27 mouse cellular contexts compared by ENCODE assay signal in genomic region chr9:98326088-98326487, GRCm38 (mm10). TPM values are rescaled to one million over a fixed set of nuclear protein-coding genes. Genes with fewer than 3 reads are reported as not detected.
DNase-seq lines count a peak whose midpoint lies in the region; ATAC-seq and TF ChIP-seq lines count a peak whose summit lies in the region.
"Had no signal": no experiment of that assay in that cellular context is flagged by ENCODE, and none has a peak within 500 bp of the region (broad histone marks: within the 10 kb centered on the region; RNA-seq: fewer than 3 reads in every experiment).

No protein-coding gene starts in this region.

- no peak for DNase-seq in frontal cortex, postnatal 25 days (ENCODE audit: low spot score in 2 of 2)
- no peak for DNase-seq in liver, embryonic 11.5 days (ENCODE audit: low spot score)
- DNase-seq in stomach, postnatal 0 days (ENCODE audit: low spot score): no peak
- no peak for DNase-seq in adrenal gland, postnatal 10 days
- DNase-seq: adrenal gland, adult 8-10 months; adrenal gland, postnatal 36 days; cerebellum, adult 11 months; cerebellum, adult 2 months; cerebellum, adult 9-11 months; cerebellum, postnatal 25 days; forebrain, postnatal 0 days; gastrocnemius, postnatal 10 days; gastrocnemius, postnatal 36 days; heart, adult 2 months; heart, postnatal 14 days; heart, postnatal 4 days had no signal

- H3K9ac ChIP-seq in liver, embryonic 15.5 days: no peak overlapping the region
- no peak overlapping the region for H3K9ac ChIP-seq in liver, embryonic 11.5 days (ENCODE audit: low read depth, low read length)
- no peak overlapping the region for H3K9ac ChIP-seq in stomach, embryonic 15.5 days
- H3K9ac ChIP-seq in stomach, postnatal 0 days (ENCODE audit: low read length): no peak overlapping the region
- H3K9ac ChIP-seq: embryonic facial prominence, embryonic 12.5 days; embryonic facial prominence, embryonic 15.5 days; forebrain, postnatal 0 days; heart, embryonic 13.5 days; hindbrain, embryonic 12.5 days; hindbrain, embryonic 15.5 days had no signal

- H3K27me3 ChIP-seq in liver, embryonic 15.5 days: no peaks in the 10 kb centered on the region
- H3K27me3 ChIP-seq in liver, embryonic 11.5 days (replicated peaks; ENCODE audit: control insufficient read depth, insufficient read depth, low read length): no peaks in the 10 kb centered on the region
- H3K27me3 ChIP-seq in stomach, embryonic 15.5 days (replicated peaks): no peaks in the 10 kb centered on the region
- no peaks in the 10 kb centered on the region for H3K27me3 ChIP-seq in stomach, postnatal 0 days (ENCODE audit: control insufficient read depth, insufficient read depth, low read length)
- H3K27me3 ChIP-seq: embryonic facial prominence, embryonic 12.5 days; embryonic facial prominence, embryonic 15.5 days; heart, embryonic 13.5 days; hindbrain, embryonic 12.5 days; hindbrain, embryonic 15.5 days had no signal

- WGBS in liver, embryonic 15.5 days (ENCODE audit: insufficient replicate concordance): 83% methylated on average over 1 of the region's 1 CpGs
- 86% methylated on average over 1 of the region's 1 CpGs for WGBS in liver, embryonic 11.5 days
- WGBS in stomach, embryonic 15.5 days: 55% methylated on average over 1 of the region's 1 CpGs
- 52% methylated on average over 1 of the region's 1 CpGs for WGBS in stomach, postnatal 0 days

- no peak for TF ChIP-seq CTCF in stomach, postnatal 0 days (IDR thresholded peaks at IDR 0.05; ENCODE audit: low read depth)

- H3K36me3 ChIP-seq in liver, embryonic 15.5 days (replicated peaks): peaks cover 66% of the 10 kb centered on the region
- H3K36me3 ChIP-seq in liver, embryonic 11.5 days (ENCODE audit: control insufficient read depth, insufficient read depth, low read length): no peaks in the 10 kb centered on the region; the same call in 1 of the 2 replicates
- H3K36me3 ChIP-seq in stomach, embryonic 15.5 days: no peaks in the 10 kb centered on the region
- H3K36me3 ChIP-seq in stomach, postnatal 0 days (ENCODE audit: control insufficient read depth, insufficient read depth, low read length): no peaks in the 10 kb centered on the region
- H3K36me3 ChIP-seq: embryonic facial prominence, embryonic 12.5 days; embryonic facial prominence, embryonic 15.5 days; heart, embryonic 10.5 days; heart, embryonic 13.5 days; hindbrain, embryonic 12.5 days; hindbrain, embryonic 15.5 days had no signal

- 0 out of 2 replicates have a peak overlapping the region, but pooled peaks have one; percentile 2 for H3K27ac ChIP-seq in liver, embryonic 15.5 days (replicated peaks)
- no peak overlapping the region for H3K27ac ChIP-seq in liver, embryonic 11.5 days (ENCODE audit: low read depth, low read length)
- peak overlapping the region; percentile 28; the same call in 1 of the 2 replicates for H3K27ac ChIP-seq in stomach, embryonic 15.5 days
- H3K27ac ChIP-seq in stomach, postnatal 0 days (replicated peaks): no peak overlapping the region
- H3K27ac ChIP-seq: embryonic facial prominence, embryonic 12.5 days; embryonic facial prominence, embryonic 15.5 days; heart, adult 2 months; heart, embryonic 10.5 days; heart, embryonic 13.5 days; hindbrain, embryonic 12.5 days; hindbrain, embryonic 15.5 days had no signal

- H3K4me3 ChIP-seq in liver, embryonic 15.5 days (replicated peaks): no peak overlapping the region
- no peak overlapping the region for H3K4me3 ChIP-seq in liver, embryonic 11.5 days (ENCODE audit: low read depth, low read length)
- H3K4me3 ChIP-seq in stomach, embryonic 15.5 days (replicated peaks): no peak overlapping the region
- H3K4me3 ChIP-seq in stomach, postnatal 0 days (ENCODE audit: low read depth, low read length): no peak overlapping the region
- H3K4me3 ChIP-seq: embryonic facial prominence, embryonic 12.5 days; embryonic facial prominence, embryonic 15.5 days; heart, adult 2 months; heart, embryonic 10.5 days; heart, embryonic 13.5 days; hindbrain, embryonic 12.5 days; hindbrain, embryonic 15.5 days had no signal

- no peak for TF ChIP-seq EP300 in stomach, postnatal 0 days (optimal IDR thresholded peaks at IDR 0.05)

- no peak overlapping the region for H3K4me2 ChIP-seq in liver, embryonic 15.5 days
- no peak overlapping the region for H3K4me2 ChIP-seq in liver, embryonic 11.5 days
- H3K4me2 ChIP-seq in stomach, embryonic 15.5 days: no peak overlapping the region
- no peak overlapping the region for H3K4me2 ChIP-seq in stomach, postnatal 0 days (replicated peaks; ENCODE audit: low read depth)
- H3K4me2 ChIP-seq: embryonic facial prominence, embryonic 12.5 days; embryonic facial prominence, embryonic 15.5 days; heart, embryonic 13.5 days; hindbrain, embryonic 12.5 days; hindbrain, embryonic 15.5 days had no signal

- H3K4me1 ChIP-seq in liver, embryonic 15.5 days (replicated peaks): peaks cover 22% of the 10 kb centered on the region
- peaks cover 3% of the 10 kb centered on the region; the same call in 1 of the 2 replicates for H3K4me1 ChIP-seq in liver, embryonic 11.5 days (replicated peaks; ENCODE audit: control insufficient read depth, insufficient read depth, low read length)
- 0 out of 2 replicates have a peak, but pooled peaks cover 10% of the 10 kb centered on the region for H3K4me1 ChIP-seq in stomach, embryonic 15.5 days
- no peaks in the 10 kb centered on the region for H3K4me1 ChIP-seq in stomach, postnatal 0 days (replicated peaks; ENCODE audit: control insufficient read depth, insufficient read depth)
- H3K4me1 ChIP-seq: heart, embryonic 10.5 days had no signal

- peak; percentile 60 for ATAC-seq in frontal cortex, adult (ENCODE audit: low TSS enrichment)
- no peak for ATAC-seq in liver, embryonic 15.5 days (ENCODE audit: insufficient read depth)
- no peak for ATAC-seq in liver, embryonic 11.5 days (replicated peaks; ENCODE audit: low FRiP score)
- ATAC-seq in stomach, embryonic 15.5 days (ENCODE audit: insufficient read depth, low FRiP score, low read depth): no peak
- no peak for ATAC-seq in stomach, postnatal 0 days (ENCODE audit: low FRiP score, low TSS enrichment)
- ATAC-seq: activated CD4-positive, CD25-positive, alpha-beta regulatory T cell, adult 4 months; forebrain, embryonic 14.5 days; forebrain, postnatal 0 days had no signal

- no peaks in the 10 kb centered on the region for H3K9me3 ChIP-seq in liver, embryonic 15.5 days (replicated peaks)
- no peaks in the 10 kb centered on the region for H3K9me3 ChIP-seq in liver, embryonic 11.5 days (ENCODE audit: control insufficient read depth, low read length)
- no peaks in the 10 kb centered on the region for H3K9me3 ChIP-seq in stomach, embryonic 15.5 days
- 0 out of 2 replicates have a peak, but pooled peaks cover 3% of the 10 kb centered on the region for H3K9me3 ChIP-seq in stomach, postnatal 0 days (ENCODE audit: control insufficient read depth, low read length)
- H3K9me3 ChIP-seq: heart, embryonic 10.5 days; hindbrain, embryonic 15.5 days had no signal

RNA-seq across cellular contexts. Expression of gene Nmnat3, which starts 38.9 kb away (rescaled TPM):
- 28.0 and 28.6 TPM in 2 replicates for polyA plus RNA-seq in liver, embryonic 15.5 days (2015; fragmentation: Nextera tagmentation; extraction: Ambion mirVana)
- polyA plus RNA-seq in liver, embryonic 11.5 days (2014; fragmentation: Nextera tagmentation; extraction: Ambion mirVana): 35.9 and 36.6 TPM in 2 replicates
- 11.9 and 12.2 TPM in 2 replicates for polyA plus RNA-seq in stomach, embryonic 15.5 days (2015; fragmentation: Nextera tagmentation; extraction: Ambion mirVana)
- 7.1 and 7.7 TPM in 2 replicates for polyA plus RNA-seq in stomach, postnatal 0 days (2015; fragmentation: Nextera tagmentation; extraction: Ambion mirVana)
- total RNA-seq in adrenal gland, postnatal 10 days (2021): 10 to 100 TPM; 12.5 to 14.5 TPM

Comparison
In these comparisons a context has a peak if more than half of its experiments do, and no peak if none do; other contexts are left out.
1. H3K27ac ChIP-seq: peak in liver, embryonic 15.5 days (single experiment) and stomach, embryonic 15.5 days (single experiment); none in liver, embryonic 11.5 days (single experiment) and stomach, postnatal 0 days (single experiment).